Mouse (Mus musculus) liver, embryonic 14.5 days (tissue): ENCODE measurements around the gene Ppa2. TPM values are rescaled to one million over a fixed set of nuclear protein-coding genes. Genes with fewer than 3 reads are reported as not detected.

Source experiments
- ATAC-seq: fragments of 200-750 bp; cut with Nextera tagmentation; 2 replicates; pipeline ENCODE4 v1.8.0; 2017; ENCODE audit warnings: moderate number of reproducible peaks, mild to moderate bottlenecking, moderate library complexity; ENCODE audit not compliant: insufficient read depth
- DNase-seq, 3 experiments: peaks; one replicate each; pipeline ENCODE4 v3.0.0-alpha.2; 2012 to 2013; ENCODE audit warnings: low read depth in 3 of 3, low spot score in 3 of 3
- H3K27ac ChIP-seq: fragments of 300-500 bp; sonication (generic); 2 replicates; pipeline ENCODE4 v1.5.1; 2014; ENCODE audit warnings: moderate library complexity, mild to moderate bottlenecking, control low read depth, inconsistent platforms
- H3K27me3 ChIP-seq: fragments of 300-500 bp; sonication (generic); 2 replicates; pipeline ENCODE4 v1.6.1; 2014; ENCODE audit warnings: mild to moderate bottlenecking, low read length, moderate library complexity; ENCODE audit not compliant: control insufficient read depth, insufficient read depth
- H3K36me3 ChIP-seq: fragments of 300-500 bp; sonication (generic); replicated peaks from 2 replicates; pipeline ENCODE4 v1.6.1; 2014; ENCODE audit warnings: low read depth; ENCODE audit not compliant: control insufficient read depth, insufficient read depth
- H3K4me1 ChIP-seq, 2 experiments: fragments of 200-500 bp in 1 of 2; fragments of 300-500 bp in 1 of 2; sonication (generic) in 1 of 2; replicated peaks; 2 replicates each; pipeline ENCODE4 v1.6.1; 2012 to 2014; ENCODE audit warnings: antibody characterized with exemption in 1 of 2, inconsistent platforms in 1 of 2, low read length in 1 of 2; ENCODE audit not compliant: control insufficient read depth in 2 of 2, insufficient read depth in 2 of 2
- H3K4me2 ChIP-seq: fragments of 300-500 bp; sonication (generic); 2 replicates; pipeline ENCODE4 v1.6.1; 2014; ENCODE audit warnings: low read depth, mild to moderate bottlenecking, control low read depth, moderate library complexity
- H3K4me3 ChIP-seq, 2 experiments: fragments of 200-500 bp in 1 of 2; fragments of 300-500 bp in 1 of 2; sonication (generic) in 1 of 2; 2 replicates each; pipeline ENCODE4 v1.5.1; 2012 to 2014; ENCODE audit warnings: low read depth in 2 of 2, low read length in 2 of 2, mild to moderate bottlenecking in 2 of 2, control low read depth in 1 of 2, inconsistent platforms in 1 of 2, moderate library complexity in 1 of 2; ENCODE audit not compliant: insufficient read depth in 1 of 2
- H3K9ac ChIP-seq: fragments of 300-500 bp; sonication (generic); replicated peaks from 2 replicates; pipeline ENCODE4 v1.6.1; 2014; ENCODE audit warnings: mild to moderate bottlenecking, control low read depth, moderate library complexity
- H3K9me3 ChIP-seq: fragments of 300-500 bp; sonication (generic); 2 replicates; pipeline ENCODE4 v1.6.1; 2016; ENCODE audit warnings: low read length, mixed read lengths; ENCODE audit not compliant: control insufficient read depth
- CTCF ChIP-seq: IDR thresholded peaks from 2 replicates; pipeline ENCODE4 v1.5.1; 2016; ENCODE audit warnings: antibody characterized with exemption, low read depth, control low read depth
- EP300 ChIP-seq: IDR thresholded peaks from 2 replicates; pipeline ENCODE4 v1.6.1; 2016; ENCODE audit warnings: antibody characterized with exemption, low read depth
- WGBS: fragments of 180-500 bp; shearing (Covaris S2); extraction: QIAGEN DNeasy Blood & Tissue Kit; methylation state at CpG from one replicate; pipeline ENCODE4 v1.1.7; 2014; ENCODE audit not compliant: insufficient replicate concordance; 5-methylcytosine and 5-hydroxymethylcytosine counted together
- polyA plus RNA-seq, 2 experiments: library from polyadenylated mRNA; depleted of rRNA in 1 of 2; stranded (reverse) in 1 of 2; unstranded in 1 of 2; fragments of >200 nt; fragmentation: Nextera tagmentation in 1 of 2; extraction: Ambion mirVana in 1 of 2; gene quantifications; 2 replicates each; pipeline versions ENCODE4 v1.2.1 to v1.2.3; 2012 to 2014

The Ppa2 gene
- polyA plus RNA-seq, 2 experiments = 18.4 to 42.1 TPM

GRCm38 (mm10) chr3:133381519-133381918 is 71.6 kb downstream of the Ppa2 start:
- WGBS = 70% methylated on average over 11 of the region's 11 CpGs
- ATAC-seq = no peak
- TF ChIP-seq CTCF = no peak
- TF ChIP-seq EP300 = no peak

GRCm38 (mm10) chr3:133382147-133382546 is 72.2 kb downstream of the Ppa2 start:
- no peak for DNase-seq
- H3K27me3 ChIP-seq = no peaks in the 10 kb centered on the region
- no peak overlapping the region for H3K27ac ChIP-seq
- no peaks in the 10 kb centered on the region for H3K9me3 ChIP-seq
- H3K36me3 ChIP-seq = no peaks in the 10 kb centered on the region
- H3K9ac ChIP-seq = no peak overlapping the region
- no peak overlapping the region for H3K4me3 ChIP-seq
- WGBS = 71% methylated on average over 9 of the region's 9 CpGs
- ATAC-seq = no peak
- H3K4me2 ChIP-seq = no peak overlapping the region
- TF ChIP-seq CTCF (no peak), EP300 (no peak)
- H3K4me1 ChIP-seq = no peaks in the 10 kb centered on the region

More at GRCm38 (mm10) chr3:133381519-133381918, 71.6 kb downstream of the Ppa2 start:
- Histone ChIP-seq H3K9me3 (no peaks in the 10 kb centered on the region), H3K27ac (no peak overlapping the region), H3K4me1 (no peaks in the 10 kb centered on the region), H3K4me2 (no peak overlapping the region), H3K36me3 (no peaks in the 10 kb centered on the region), H3K27me3 (no peaks in the 10 kb centered on the region), H3K4me3 (no peak overlapping the region), H3K9ac (no peak overlapping the region)
- DNase-seq = no peak

- Histone ChIP-seq H3K9me3 (no peaks in the 10 kb centered on the region), H3K27ac (no peak overlapping the region), H3K36me3 (no peaks in the 10 kb centered on the region), H3K4me3 (no peak overlapping the region), H3K4me2 (no peak overlapping the region), H3K4me1 (no peaks in the 10 kb centered on the region), H3K27me3 (no peaks in the 10 kb centered on the region), H3K9ac (no peak overlapping the region)
- 57% methylated on average over 6 of the region's 6 CpGs for WGBS
- ATAC-seq (no peak), DNase-seq (no peak)
- TF ChIP-seq CTCF (no peak), EP300 (no peak)
Observed at GRCm38 (mm10) chr3:133384164-133384708, 74.3 kb downstream of the Ppa2 start.

GRCm38 (mm10) chr3:133387283-133387682 is 77.4 kb downstream of the Ppa2 start:
- no peak for DNase-seq
- no peak for TF ChIP-seq EP300
- no peak for TF ChIP-seq CTCF
- Histone ChIP-seq H3K4me2 (no peak overlapping the region), H3K9me3 (no peaks in the 10 kb centered on the region), H3K9ac (no peak overlapping the region), H3K36me3 (no peaks in the 10 kb centered on the region), H3K27me3 (no peaks in the 10 kb centered on the region), H3K4me1 (no peaks in the 10 kb centered on the region), H3K4me3 (no peak overlapping the region), H3K27ac (no peak overlapping the region)
- 65% methylated on average over 7 of the region's 7 CpGs for WGBS
- no peak for ATAC-seq

GRCm38 (mm10) chr3:133389803-133390387 is 80.0 kb downstream of the Ppa2 start:
- no peaks in the 10 kb centered on the region for H3K36me3 ChIP-seq
- H3K27me3 ChIP-seq = no peaks in the 10 kb centered on the region
- H3K9ac ChIP-seq = no peak overlapping the region
- ATAC-seq (no peak), DNase-seq (no peak)
- H3K4me3 ChIP-seq = no peak overlapping the region
- H3K27ac ChIP-seq = no peak overlapping the region
- no peak for TF ChIP-seq EP300
- H3K4me1 ChIP-seq = no peaks in the 10 kb centered on the region
- H3K9me3 ChIP-seq = no peaks in the 10 kb centered on the region
- WGBS = 76% methylated on average over 10 of the region's 10 CpGs
- H3K4me2 ChIP-seq = no peak overlapping the region
